Mouse (Mus musculus) intestine, embryonic 16.5 days (tissue): ENCODE results near the gene Cep164. TPM values are rescaled to one million over a fixed set of nuclear protein-coding genes. Genes with fewer than 3 reads are reported as not detected.

Experiments
- ATAC-seq: fragments of 200-750 bp; cut with Nextera tagmentation; 2 replicates; pipeline ENCODE4 v1.8.0; 2017; ENCODE audit warnings: moderate TSS enrichment, moderate library complexity
- H3K27ac ChIP-seq: fragments of 300-500 bp; sonication (generic); 2 replicates; pipeline ENCODE4 v1.5.1; 2014; ENCODE audit warnings: mild to moderate bottlenecking, low read length
- H3K27me3 ChIP-seq: fragments of 300-500 bp; sonication (generic); replicated peaks from 2 replicates; pipeline ENCODE4 v1.6.1; 2014; ENCODE audit warnings: low read length, control low read depth, mixed read lengths; ENCODE audit not compliant: control insufficient read depth, insufficient read depth
- H3K36me3 ChIP-seq: fragments of 300-500 bp; sonication (generic); 2 replicates; pipeline ENCODE4 v1.6.1; 2014; ENCODE audit warnings: low read length, control low read depth; ENCODE audit not compliant: control insufficient read depth, insufficient read depth
- H3K4me1 ChIP-seq: fragments of 300-500 bp; sonication (generic); 2 replicates; pipeline ENCODE4 v1.6.1; 2014; ENCODE audit warnings: low read length, control low read depth, mixed read lengths; ENCODE audit not compliant: control insufficient read depth, insufficient read depth
- H3K4me2 ChIP-seq: fragments of 300-500 bp; sonication (generic); 2 replicates; pipeline ENCODE4 v1.6.1; 2014; ENCODE audit warnings: low read depth, low read length, control low read depth
- H3K4me3 ChIP-seq: fragments of 300-500 bp; sonication (generic); 2 replicates; pipeline ENCODE4 v1.5.1; 2014; ENCODE audit warnings: mild to moderate bottlenecking, low read length
- H3K9ac ChIP-seq: fragments of 300-500 bp; sonication (generic); 2 replicates; pipeline ENCODE4 v1.6.1; 2014; ENCODE audit warnings: low read depth, low read length
- H3K9me3 ChIP-seq: fragments of 300-500 bp; sonication (generic); 2 replicates; pipeline ENCODE4 v1.6.1; 2016; ENCODE audit warnings: low read length, control low read depth; ENCODE audit not compliant: control insufficient read depth
- WGBS: fragments of 180-500 bp; shearing (Covaris S2); extraction: QIAGEN DNeasy Blood & Tissue Kit; methylation state at CpG from one replicate; pipeline ENCODE4 v1.1.7; 2014; 5-methylcytosine and 5-hydroxymethylcytosine counted together
- polyA plus RNA-seq: library from polyadenylated mRNA; unstranded; fragments of >200 nt; fragmentation: Nextera tagmentation; extraction: Ambion mirVana; gene quantifications from 2 replicates; pipeline ENCODE4 v1.2.1, GENCODE M21; 2015

The Cep164 gene
- polyA plus RNA-seq, 1 experiment from 2014 or later = 21.6 TPM

- WGBS = 90% methylated on average over 4 of the region's 4 CpGs
- Histone ChIP-seq H3K4me1 (no peaks in the 10 kb centered on the region), H3K27me3 (no peaks in the 10 kb centered on the region), H3K4me2 (no peak overlapping the region), H3K4me3 (no peak overlapping the region), H3K9me3 (no peaks in the 10 kb centered on the region), H3K36me3 (no peaks in the 10 kb centered on the region), H3K9ac (no peak overlapping the region), H3K27ac (no peak overlapping the region)
- no peak for ATAC-seq
Observed at GRCm38 (mm10) chr9:45749917-45750316, 78.6 kb downstream of the Cep164 start.

GRCm38 (mm10) chr9:45745451-45745850 lies 83.0 kb downstream of the Cep164 start:
- 20% methylated on average over 7 of the region's 7 CpGs for WGBS
- no peak overlapping the region for H3K4me2 ChIP-seq
- H3K36me3 ChIP-seq = no peaks in the 10 kb centered on the region
- no peaks in the 10 kb centered on the region for H3K4me1 ChIP-seq
- no peak overlapping the region for H3K27ac ChIP-seq
- no peak overlapping the region for H3K4me3 ChIP-seq
- H3K27me3 ChIP-seq = no peaks in the 10 kb centered on the region; the same call in 1 of the 2 replicates
- H3K9me3 ChIP-seq = no peaks in the 10 kb centered on the region
- no peak overlapping the region for H3K9ac ChIP-seq
- ATAC-seq = no peak

GRCm38 (mm10) chr9:45740584-45740980 lies 87.9 kb downstream of the Cep164 start:
- no peak for ATAC-seq
- Histone ChIP-seq H3K4me3 (no peak overlapping the region), H3K9ac (no peak overlapping the region), H3K9me3 (no peaks in the 10 kb centered on the region), H3K4me1 (no peaks in the 10 kb centered on the region), H3K27me3 (no peaks in the 10 kb centered on the region; the same call in 1 of the 2 replicates), H3K27ac (no peak overlapping the region), H3K36me3 (no peaks in the 10 kb centered on the region), H3K4me2 (no peak overlapping the region)
- 54% methylated on average over 2 of the region's 2 CpGs for WGBS

GRCm38 (mm10) chr9:45739702-45740583 lies 88.5 kb downstream of the Cep164 start:
- Histone ChIP-seq H3K9ac (no peak overlapping the region), H3K4me2 (no peak overlapping the region), H3K27ac (no peak overlapping the region), H3K4me1 (no peaks in the 10 kb centered on the region), H3K9me3 (no peaks in the 10 kb centered on the region), H3K27me3 (no peaks in the 10 kb centered on the region; the same call in 1 of the 2 replicates), H3K36me3 (no peaks in the 10 kb centered on the region), H3K4me3 (no peak overlapping the region)
- WGBS = 72% methylated on average over 17 of the region's 17 CpGs
- no peak for ATAC-seq

- Histone ChIP-seq H3K27ac (no peak overlapping the region), H3K27me3 (no peaks in the 10 kb centered on the region; the same call in 1 of the 2 replicates), H3K9ac (no peak overlapping the region), H3K4me1 (no peaks in the 10 kb centered on the region), H3K4me2 (no peak overlapping the region), H3K36me3 (no peaks in the 10 kb centered on the region), H3K9me3 (no peaks in the 10 kb centered on the region), H3K4me3 (no peak overlapping the region)
- no peak for ATAC-seq
- 67% methylated on average over 12 of the region's 12 CpGs for WGBS
Observed at GRCm38 (mm10) chr9:45739001-45739701, 89.3 kb downstream of the Cep164 start.

DNA sequence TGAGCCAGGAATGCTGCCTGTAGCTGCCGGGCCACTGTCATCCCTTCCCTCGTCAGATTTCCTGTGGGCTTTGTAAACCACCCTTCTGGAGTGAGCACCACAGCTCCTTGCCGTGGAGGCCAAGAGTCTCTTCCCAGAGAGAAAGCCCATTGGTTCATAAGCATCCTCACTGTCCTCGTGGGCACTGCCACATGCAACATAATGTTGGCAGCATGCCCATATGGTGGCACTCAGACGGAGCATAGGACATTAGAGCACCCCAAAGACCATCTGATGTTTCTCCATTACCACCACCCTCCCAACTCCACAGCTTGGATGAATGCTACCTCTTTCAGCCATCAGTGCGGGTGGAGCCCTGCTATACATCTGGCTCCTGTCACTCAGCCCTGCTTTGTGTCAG lies 95.2 kb downstream of the Cep164 start:
- H3K4me1 ChIP-seq = no peaks in the 10 kb centered on the region
- ATAC-seq = no peak
- WGBS = 63% methylated on average over 6 of the region's 6 CpGs
- H3K9ac ChIP-seq = no peak overlapping the region
- H3K4me2 ChIP-seq = no peak overlapping the region
- H3K36me3 ChIP-seq = no peaks in the 10 kb centered on the region
- H3K27ac ChIP-seq = no peak overlapping the region
- H3K4me3 ChIP-seq = no peak overlapping the region
- H3K27me3 ChIP-seq = no peaks in the 10 kb centered on the region
- no peaks in the 10 kb centered on the region for H3K9me3 ChIP-seq

DNA sequence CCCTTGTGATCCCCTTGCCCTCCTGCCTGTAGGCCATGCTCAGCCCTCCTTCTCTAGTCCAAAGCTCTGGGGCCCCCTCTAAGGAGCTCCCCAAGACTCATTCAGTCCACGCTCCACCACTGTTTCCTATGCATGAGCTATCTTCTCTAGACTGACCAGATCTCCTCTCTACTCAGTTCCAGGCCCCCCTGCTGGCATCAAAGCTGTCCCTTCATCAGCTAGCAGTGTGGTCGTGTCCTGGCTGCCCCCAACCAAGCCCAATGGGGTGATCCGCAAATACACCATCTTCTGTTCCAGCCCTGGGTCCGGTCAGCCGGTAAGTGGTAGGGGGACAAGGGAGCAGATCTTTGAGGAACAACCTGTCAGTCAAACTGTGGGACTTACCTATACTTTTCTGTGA lies 96.6 kb downstream of the Cep164 start:
- Histone ChIP-seq H3K4me3 (no peak overlapping the region), H3K4me2 (no peak overlapping the region), H3K4me1 (no peaks in the 10 kb centered on the region), H3K27me3 (no peaks in the 10 kb centered on the region), H3K36me3 (no peaks in the 10 kb centered on the region), H3K9me3 (no peaks in the 10 kb centered on the region), H3K27ac (no peak overlapping the region), H3K9ac (no peak overlapping the region)
- ATAC-seq = no peak
- 82% methylated on average over 5 of the region's 5 CpGs for WGBS

DNA sequence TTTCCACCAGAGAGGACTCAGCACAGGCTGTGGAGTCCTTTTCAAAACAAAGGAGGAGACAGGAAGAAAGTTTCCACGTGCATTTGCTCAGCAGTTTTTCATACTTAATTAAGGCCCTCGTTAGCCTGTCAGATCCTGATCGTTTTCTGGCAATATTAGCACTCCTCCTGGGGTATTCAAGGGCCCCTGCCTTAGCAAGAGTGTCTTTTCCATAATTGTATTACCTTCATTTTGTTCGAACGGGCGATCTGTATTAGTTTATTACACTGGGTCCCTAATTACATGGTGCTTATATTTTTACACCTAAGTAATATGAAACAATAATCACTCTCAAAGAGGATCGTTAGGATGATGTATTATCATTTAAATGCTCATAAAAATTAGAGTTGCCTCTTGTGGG lies 108.5 kb downstream of the Cep164 start:
- Histone ChIP-seq H3K9me3 (no peaks in the 10 kb centered on the region), H3K4me3 (no peak overlapping the region), H3K27ac (no peak overlapping the region), H3K4me1 (no peaks in the 10 kb centered on the region), H3K4me2 (no peak overlapping the region), H3K9ac (no peak overlapping the region), H3K36me3 (no peaks in the 10 kb centered on the region), H3K27me3 (no peaks in the 10 kb centered on the region)
- no peak for ATAC-seq
- 67% methylated on average over 7 of the region's 7 CpGs for WGBS
